Mouse (Mus musculus) midbrain, embryonic 10.5 days (tissue): ENCODE data around the gene Vps26c. TPM values are rescaled to one million over a fixed set of nuclear protein-coding genes. Genes with fewer than 3 reads are reported as not detected.
A peak's percentile ranks its signal among the peaks of the same experiment; 100 is the strongest.

ENCODE experiments used
- DNase-seq: peaks from one replicate; pipeline ENCODE4 v3.0.0-alpha.2; 2017; ENCODE audit warnings: low spot score
- H3K27ac ChIP-seq: fragments of 300-500 bp; sonication (generic); replicated peaks from 2 replicates; pipeline ENCODE4 v1.5.1; 2016; ENCODE audit warnings: mild to moderate bottlenecking
- H3K27me3 ChIP-seq: fragments of 300-500 bp; sonication (generic); 2 replicates; pipeline ENCODE4 v1.6.1; 2016; ENCODE audit warnings: low read depth, mild to moderate bottlenecking; ENCODE audit not compliant: poor library complexity, severe bottlenecking
- H3K36me3 ChIP-seq: fragments of 300-500 bp; sonication (generic); 2 replicates; pipeline ENCODE4 v1.6.1; 2016; ENCODE audit warnings: mild to moderate bottlenecking, moderate library complexity
- H3K4me1 ChIP-seq: fragments of 300-500 bp; sonication (generic); 2 replicates; pipeline ENCODE4 v1.6.1; 2016
- H3K4me3 ChIP-seq: fragments of 300-500 bp; sonication (generic); 2 replicates; pipeline ENCODE4 v1.5.1; 2016; ENCODE audit warnings: mild to moderate bottlenecking, moderate library complexity
- H3K9me3 ChIP-seq: fragments of 300-500 bp; sonication (generic); replicated peaks from 2 replicates; pipeline ENCODE4 v1.6.1; 2016; ENCODE audit warnings: mild to moderate bottlenecking
- WGBS: fragments of 180-500 bp; shearing (Covaris S2); methylation state at CpG from one replicate; pipeline ENCODE4 v1.1.7; 2016; 5-methylcytosine and 5-hydroxymethylcytosine counted together
- polyA plus RNA-seq: library from polyadenylated mRNA; unstranded; fragments of >200 nt; fragmentation: Nextera tagmentation; extraction: Ambion mirVana; gene quantifications from 2 replicates; pipeline ENCODE4 v1.2.1, GENCODE M21; 2016

The Vps26c gene
- 63.4 and 64.3 TPM in 2 replicates for polyA plus RNA-seq

DNA sequence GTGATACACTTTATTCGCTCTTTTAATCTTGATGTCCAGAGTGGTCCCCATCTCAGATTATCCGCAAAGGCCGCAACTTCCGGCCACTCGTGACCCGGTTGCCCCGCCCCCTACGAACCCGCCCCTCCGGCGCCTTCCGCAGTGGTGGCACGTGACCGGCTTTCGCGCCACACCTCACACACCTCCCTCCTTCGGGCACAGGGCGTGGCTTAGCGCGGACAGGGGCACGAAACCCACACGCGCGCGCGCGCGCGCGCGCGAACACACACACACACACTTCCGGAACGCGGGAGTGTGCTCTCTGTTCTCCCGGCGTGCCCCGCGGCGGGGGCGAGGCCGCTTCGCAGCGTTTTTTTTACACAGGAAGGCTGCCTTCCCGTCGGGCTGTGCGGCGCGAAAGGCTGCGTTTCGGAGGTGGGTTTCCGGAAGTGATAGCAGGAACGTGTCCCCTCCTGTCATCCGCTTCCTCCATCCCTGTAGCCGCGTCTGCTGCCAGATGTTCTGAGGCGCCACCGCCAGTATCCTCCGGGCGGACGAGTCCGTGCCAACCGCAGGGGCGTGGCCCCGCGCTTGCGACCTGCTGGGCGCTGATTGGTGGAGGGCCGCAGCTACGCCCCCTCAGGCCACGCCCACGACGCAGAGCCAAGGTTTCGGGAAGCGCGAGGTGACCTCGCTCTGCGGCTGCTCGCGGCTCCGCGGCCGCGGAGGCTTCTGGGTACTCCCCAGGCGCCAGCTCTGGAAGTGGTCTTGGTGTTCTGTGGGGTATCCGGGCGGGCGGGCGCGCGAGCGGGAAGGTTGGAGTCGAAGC, at the start of gene Vps26c:
Vps26c (minus strand) TSS at position 487 of the 808 bp plus-strand sequence.
- Histone ChIP-seq H3K4me1 (peaks cover 29% of the 10 kb centered on the region), H3K9me3 (no peaks in the 10 kb centered on the region), H3K4me3 (peak within 1 kb of the TSS; percentile 96), H3K27ac (peak within 1 kb of the TSS; percentile 92), H3K36me3 (no peaks in the 10 kb centered on the region), H3K27me3 (no peaks in the 10 kb centered on the region)
- DNase-seq, result peak; percentile 97
- under 1% methylated on average over 93 of the region's 93 CpGs for WGBS

DNA sequence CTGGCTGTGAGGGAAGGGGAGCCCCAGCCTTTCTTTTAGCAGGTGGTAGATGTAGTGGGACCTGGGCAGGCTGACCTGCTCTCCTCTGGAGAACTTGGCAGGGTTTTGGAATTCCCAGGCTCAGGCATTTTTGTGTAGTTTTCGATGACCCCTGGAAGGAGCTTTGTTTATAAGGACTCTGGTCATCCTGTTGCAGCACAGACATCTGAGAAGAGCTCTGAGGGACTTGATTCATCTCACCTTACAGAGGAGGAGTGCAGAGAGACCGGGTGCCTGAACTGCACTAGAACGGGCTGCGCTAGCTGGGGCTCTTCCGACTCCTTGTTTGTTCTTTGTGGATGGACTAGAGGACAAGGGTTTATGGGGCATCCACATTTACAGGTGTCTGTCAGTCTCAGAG, 49.1 kb upstream of the Vps26c start:
- Histone ChIP-seq H3K27me3 (no peaks in the 10 kb centered on the region), H3K36me3 (peaks cover 9% of the 10 kb centered on the region; the same call in 1 of the 2 replicates), H3K4me3 (no peak overlapping the region), H3K4me1 (peaks cover 57% of the 10 kb centered on the region), H3K9me3 (no peaks in the 10 kb centered on the region), H3K27ac (no peak overlapping the region)
- DNase-seq, result no peak
- 80% methylated on average over 5 of the region's 5 CpGs for WGBS

DNA sequence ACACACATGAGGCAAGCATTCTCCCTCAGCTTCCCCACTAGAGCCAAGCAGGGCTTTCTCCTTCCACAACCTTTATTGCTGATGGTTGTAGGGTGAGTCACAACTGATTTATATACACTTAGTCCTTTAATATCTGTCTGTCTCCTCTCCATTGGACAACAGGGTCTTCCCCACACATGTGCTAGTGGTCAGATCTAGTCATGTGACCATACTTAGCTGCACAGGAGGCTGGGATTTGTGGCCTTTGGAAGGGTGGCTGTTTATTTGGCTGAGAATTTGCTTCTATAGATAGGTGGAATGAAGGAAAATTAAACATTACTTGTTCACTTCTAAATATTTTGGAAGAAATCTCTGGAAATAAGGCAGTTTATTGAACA, 48.1 kb upstream of the Vps26c start:
- no peak for DNase-seq
- H3K4me3 ChIP-seq, result no peak overlapping the region
- no peaks in the 10 kb centered on the region for H3K9me3 ChIP-seq
- H3K4me1 ChIP-seq, result peaks cover 48% of the 10 kb centered on the region
- H3K36me3 ChIP-seq, result peaks cover 9% of the 10 kb centered on the region; the same call in 1 of the 2 replicates
- H3K27me3 ChIP-seq, result no peaks in the 10 kb centered on the region
- no peak overlapping the region for H3K27ac ChIP-seq

DNA sequence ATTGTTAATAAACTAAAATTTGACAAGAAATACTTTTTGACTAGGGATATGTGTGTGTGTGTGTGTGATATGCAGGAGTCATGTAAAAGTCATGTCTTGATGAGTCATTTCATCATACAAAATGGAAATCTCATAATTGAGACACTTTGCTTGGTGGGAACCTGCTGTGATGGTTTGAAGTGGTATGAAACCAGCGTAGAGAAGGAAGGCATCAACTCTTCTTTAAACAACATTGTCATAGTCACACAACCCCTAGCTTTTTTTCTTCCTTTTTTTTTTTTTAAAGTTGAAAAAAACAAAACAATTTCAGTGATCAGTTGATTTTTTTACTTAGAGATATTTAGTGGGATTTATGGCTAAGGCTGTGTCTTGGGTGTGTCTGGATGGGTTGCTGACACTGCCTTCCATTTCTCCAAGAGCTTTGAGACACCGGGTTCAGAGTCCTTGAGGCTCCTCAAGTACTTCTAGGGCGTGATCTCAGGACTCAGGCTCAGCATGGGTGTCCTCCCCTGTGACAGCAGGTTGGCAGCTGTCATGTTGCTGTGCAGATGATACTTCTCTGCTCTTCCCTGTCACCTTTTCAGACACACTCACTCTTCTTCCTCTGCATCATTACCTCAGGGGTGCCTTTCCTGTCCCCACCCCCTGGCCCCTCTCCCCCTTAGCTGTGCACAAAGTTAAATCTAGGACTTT, 47.5 kb upstream of the Vps26c start:
- DNase-seq, result no peak
- H3K36me3 ChIP-seq, result peaks cover 5% of the 10 kb centered on the region; the same call in 1 of the 2 replicates
- 88% methylated on average over 3 of the region's 3 CpGs for WGBS
- H3K27me3 ChIP-seq, result no peaks in the 10 kb centered on the region
- no peak overlapping the region for H3K4me3 ChIP-seq
- no peaks in the 10 kb centered on the region for H3K9me3 ChIP-seq
- peaks cover 47% of the 10 kb centered on the region for H3K4me1 ChIP-seq
- no peak overlapping the region for H3K27ac ChIP-seq

- Histone ChIP-seq H3K4me1 (peaks cover 55% of the 10 kb centered on the region), H3K27ac (no peak overlapping the region), H3K4me3 (peak overlapping the region; percentile 99), H3K27me3 (no peaks in the 10 kb centered on the region), H3K36me3 (no peaks in the 10 kb centered on the region), H3K9me3 (no peaks in the 10 kb centered on the region)
- no peak for DNase-seq
- WGBS, result 57% methylated on average over 2 of the region's 2 CpGs
Measured at GRCm38 (mm10) chr16:94572422-94572821, 45.8 kb upstream of the Vps26c start.

- DNase-seq, result no peak
- Histone ChIP-seq H3K27me3 (no peaks in the 10 kb centered on the region), H3K9me3 (no peaks in the 10 kb centered on the region), H3K4me1 (peaks cover 55% of the 10 kb centered on the region), H3K27ac (peak overlapping the region; percentile 99), H3K4me3 (peak overlapping the region; percentile 99), H3K36me3 (no peaks in the 10 kb centered on the region)
- WGBS, result 35% methylated on average over 10 of the region's 10 CpGs
Measured at GRCm38 (mm10) chr16:94571111-94571993, 44.7 kb upstream of the Vps26c start.

GRCm38 (mm10) chr16:94570361-94571041, 43.9 kb upstream of the Vps26c start:
- peaks cover 48% of the 10 kb centered on the region for H3K4me1 ChIP-seq
- no peaks in the 10 kb centered on the region for H3K36me3 ChIP-seq
- no peaks in the 10 kb centered on the region for H3K27me3 ChIP-seq
- DNase-seq, result peak; percentile 65
- H3K27ac ChIP-seq, result peak overlapping the region; percentile 99
- under 1% methylated on average over 65 of the region's 88 CpGs for WGBS
- peak overlapping the region; percentile 99 for H3K4me3 ChIP-seq
- H3K9me3 ChIP-seq, result no peaks in the 10 kb centered on the region

DNA sequence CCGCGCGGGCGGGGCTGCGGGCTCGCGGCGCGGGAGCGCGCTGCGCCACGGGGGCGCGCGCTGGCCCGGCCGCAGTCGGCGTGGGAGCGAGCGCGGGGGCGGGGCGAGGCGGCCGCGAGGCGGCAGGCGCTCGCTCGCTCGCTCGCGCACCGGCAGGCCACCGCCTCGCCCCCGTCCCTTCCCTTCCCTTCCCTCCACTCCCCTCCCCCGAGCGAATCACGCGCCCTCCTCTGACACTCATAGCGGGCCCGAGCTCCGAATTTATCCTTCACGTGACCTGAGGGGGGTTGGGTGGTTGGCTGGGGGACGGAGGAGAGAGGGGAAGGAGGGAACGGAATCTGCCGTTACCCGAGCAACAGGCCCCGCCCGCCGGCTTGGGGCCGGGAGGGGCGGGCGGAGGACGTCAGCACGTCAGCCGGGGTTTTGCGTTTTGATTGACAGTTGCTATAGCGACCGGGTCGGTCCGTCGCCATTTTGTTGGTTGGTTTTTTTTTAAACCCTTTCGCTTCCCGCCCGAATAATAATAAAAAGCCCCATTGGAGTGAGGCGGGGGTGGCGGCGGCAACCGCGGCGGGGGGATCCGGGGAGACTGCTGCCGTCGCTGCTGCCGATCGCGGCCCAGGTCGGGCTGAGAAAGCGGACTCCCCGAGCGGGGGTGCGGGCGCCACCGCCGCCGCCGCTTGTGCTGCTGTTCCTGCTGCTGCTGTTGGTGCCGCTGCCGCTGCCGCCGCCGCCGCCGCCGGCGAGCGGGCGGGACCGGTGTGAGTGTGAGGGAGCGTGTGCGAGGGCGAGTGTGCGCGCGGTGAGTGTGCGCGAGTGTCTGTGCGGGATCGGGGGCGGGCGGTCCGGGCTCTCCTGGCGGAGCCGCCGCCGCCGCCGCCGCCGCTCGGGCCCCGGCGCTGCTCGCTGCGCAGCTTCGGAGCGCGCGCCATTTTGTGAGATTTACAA, 42.9 kb upstream of the Vps26c start, which contains the start of gene Dyrk1a:
Dyrk1a (plus strand) TSS at position 782 of the 948 bp plus-strand sequence.
- DNase-seq, result peak; percentile 99
- under 1% methylated on average over 131 of the region's 133 CpGs for WGBS
- peak within 1 kb of the TSS; percentile 99 for H3K27ac ChIP-seq

GRCm38 (mm10) chr16:94568335-94569228, 42.0 kb upstream of the Vps26c start:
- H3K4me3 ChIP-seq, result peak overlapping the region; percentile 99
- peak overlapping the region; percentile 99 for H3K27ac ChIP-seq
- no peaks in the 10 kb centered on the region for H3K9me3 ChIP-seq
- no peaks in the 10 kb centered on the region for H3K36me3 ChIP-seq
- H3K27me3 ChIP-seq, result no peaks in the 10 kb centered on the region
- H3K4me1 ChIP-seq, result peaks cover 36% of the 10 kb centered on the region
- WGBS, result 3% methylated on average over 52 of the region's 53 CpGs
- DNase-seq, result no peak

More for the DNA sequence above, 42.9 kb upstream of the Vps26c start, which contains the start of gene Dyrk1a:
- peaks cover 43% of the 10 kb centered on the region for H3K4me1 ChIP-seq
- H3K4me3 ChIP-seq, result peak within 1 kb of the TSS; percentile 99
- no peaks in the 10 kb centered on the region for H3K27me3 ChIP-seq
- no peaks in the 10 kb centered on the region for H3K36me3 ChIP-seq
- H3K9me3 ChIP-seq, result no peaks in the 10 kb centered on the region

- no peak for DNase-seq
- H3K27ac ChIP-seq, result no peak overlapping the region
- peaks cover 29% of the 10 kb centered on the region for H3K4me1 ChIP-seq
- H3K4me3 ChIP-seq, result no peak overlapping the region
- no peaks in the 10 kb centered on the region for H3K27me3 ChIP-seq
- H3K36me3 ChIP-seq, result no peaks in the 10 kb centered on the region
- WGBS, result 68% methylated on average over 5 of the region's 5 CpGs
- H3K9me3 ChIP-seq, result no peaks in the 10 kb centered on the region
Measured at GRCm38 (mm10) chr16:94567751-94568150, 41.1 kb upstream of the Vps26c start.
